Mouse (Mus musculus): ENCODE measurements at regions not wholly inside any gene's neighbourhood (a gene's known extent, or its start where the extent isn't known, plus 50 kb on each side); places are given as distances from the start of the nearest gene placed in this dataset.
A peak's percentile ranks its signal among the peaks of the same experiment; 100 is the strongest.

- peaks cover 20% of the 10 kb centered on the region for H3K4me1 ChIP-seq
- H3K27me3 ChIP-seq (replicated peaks): peaks cover 20% of the 10 kb centered on the region
- no peak overlapping the region for H3K4me3 ChIP-seq (replicated peaks)
- no peaks in the 10 kb centered on the region for H3K36me3 ChIP-seq (replicated peaks; ENCODE audit: low read length)
- TF ChIP-seq GATA1 (IDR thresholded peaks at IDR 0.05; ENCODE audit: borderline replicate concordance, low read length): no peak
- TF ChIP-seq FLI1 (IDR thresholded peaks at IDR 0.05; ENCODE audit: low read length): no peak
- no peaks in the 10 kb centered on the region for H3K9me3 ChIP-seq
Measured at GRCm38 (mm10) chr11:32136066-32136465, 64.0 kb downstream of the Il9r start.

DNA sequence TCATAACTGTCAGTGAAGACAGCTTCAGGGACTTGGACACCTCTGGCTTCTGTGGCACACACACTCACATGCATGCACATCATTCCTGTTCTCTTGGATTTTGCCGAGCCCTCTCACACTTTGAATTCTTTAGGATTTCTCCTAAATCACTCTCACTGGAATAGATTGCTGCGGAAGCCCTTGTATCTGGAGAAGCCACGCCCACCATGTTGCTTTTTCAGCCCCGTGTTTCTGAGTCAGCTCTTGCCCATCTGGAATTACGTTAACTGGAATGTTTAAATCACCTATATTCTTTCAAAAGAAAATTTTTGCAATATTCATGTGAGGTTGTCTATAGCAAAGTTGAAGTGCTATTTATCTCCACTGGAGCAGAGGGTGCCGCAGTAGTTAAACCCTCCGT lies 66.1 kb downstream of the Il9r start:
- Histone ChIP-seq H3K36me3 (replicated peaks; ENCODE audit: low read length) (no peaks in the 10 kb centered on the region), H3K4me1 (peaks cover 21% of the 10 kb centered on the region), H3K9me3 (no peaks in the 10 kb centered on the region), H3K4me3 (replicated peaks) (no peak overlapping the region), H3K27me3 (replicated peaks) (peaks cover 21% of the 10 kb centered on the region)
- no peak for TF ChIP-seq FLI1 (IDR thresholded peaks at IDR 0.05; ENCODE audit: low read length)
- TF ChIP-seq GATA1 (IDR thresholded peaks at IDR 0.05; ENCODE audit: borderline replicate concordance, low read length): no peak

GRCm38 (mm10) chr11:32132008-32132615 lies 68.0 kb downstream of the Il9r start:
- Histone ChIP-seq H3K4me1 (peaks cover 23% of the 10 kb centered on the region), H3K27me3 (replicated peaks) (peaks cover 25% of the 10 kb centered on the region)
- TF ChIP-seq FLI1 (IDR thresholded peaks at IDR 0.05; ENCODE audit: low read length) (no peak), GATA1 (IDR thresholded peaks at IDR 0.05; ENCODE audit: borderline replicate concordance, low read length) (no peak)

DNA sequence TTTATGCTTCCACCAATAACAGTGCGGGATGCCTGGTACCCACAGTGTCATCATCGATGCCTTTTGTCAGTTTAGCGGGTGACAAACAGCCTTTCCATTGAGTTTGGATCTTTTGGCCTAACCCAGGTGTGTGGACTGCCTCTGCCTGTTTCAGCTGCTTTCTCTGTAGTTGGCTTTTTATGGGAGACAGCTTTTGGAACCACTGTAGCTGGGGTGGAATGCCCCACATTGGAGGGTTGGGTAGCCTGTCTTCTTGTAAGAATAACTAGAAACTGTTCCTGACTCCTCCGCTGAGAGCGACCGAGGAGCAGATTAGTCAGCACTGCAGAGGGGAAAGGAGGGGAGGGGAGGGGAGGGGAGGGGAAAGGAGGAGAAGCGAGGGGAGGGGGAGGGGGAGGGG lies 71.5 kb downstream of the Il9r start:
- peaks cover 23% of the 10 kb centered on the region for H3K27me3 ChIP-seq (replicated peaks)
- H3K36me3 ChIP-seq (replicated peaks; ENCODE audit: low read length): no peaks in the 10 kb centered on the region
- peaks cover 34% of the 10 kb centered on the region for H3K4me1 ChIP-seq
- TF ChIP-seq GATA1 (IDR thresholded peaks at IDR 0.05; ENCODE audit: borderline replicate concordance, low read length): no peak
- no peak for TF ChIP-seq FLI1 (IDR thresholded peaks at IDR 0.05; ENCODE audit: low read length)
- no peak overlapping the region for H3K4me3 ChIP-seq (replicated peaks)
- H3K9me3 ChIP-seq: no peaks in the 10 kb centered on the region

More at GRCm38 (mm10) chr11:32132008-32132615, 68.0 kb downstream of the Il9r start:
- Histone ChIP-seq H3K9me3 (no peaks in the 10 kb centered on the region), H3K4me3 (replicated peaks) (no peak overlapping the region), H3K36me3 (replicated peaks; ENCODE audit: low read length) (no peaks in the 10 kb centered on the region)

- Histone ChIP-seq H3K36me3 (replicated peaks; ENCODE audit: low read length) (no peaks in the 10 kb centered on the region), H3K4me3 (replicated peaks) (no peak overlapping the region), H3K27me3 (replicated peaks) (peaks cover 20% of the 10 kb centered on the region), H3K4me1 (peaks cover 34% of the 10 kb centered on the region), H3K9me3 (no peaks in the 10 kb centered on the region)
- no peak for TF ChIP-seq FLI1 (IDR thresholded peaks at IDR 0.05; ENCODE audit: low read length)
- no peak for TF ChIP-seq GATA1 (IDR thresholded peaks at IDR 0.05; ENCODE audit: borderline replicate concordance, low read length)
Measured at GRCm38 (mm10) chr11:32128018-32128417, 72.1 kb downstream of the Il9r start.

- no peaks in the 10 kb centered on the region for H3K36me3 ChIP-seq (replicated peaks; ENCODE audit: low read length)
- H3K4me3 ChIP-seq (replicated peaks): no peak overlapping the region
- H3K27me3 ChIP-seq (replicated peaks): peaks cover 20% of the 10 kb centered on the region
- peaks cover 34% of the 10 kb centered on the region for H3K4me1 ChIP-seq
- H3K9me3 ChIP-seq: no peaks in the 10 kb centered on the region
- TF ChIP-seq FLI1 (IDR thresholded peaks at IDR 0.05; ENCODE audit: low read length) (no peak), GATA1 (IDR thresholded peaks at IDR 0.05; ENCODE audit: borderline replicate concordance, low read length) (no peak)
Measured at GRCm38 (mm10) chr11:32127401-32127817, 72.7 kb downstream of the Il9r start.

GRCm38 (mm10) chr11:32126786-32127185 lies 73.3 kb downstream of the Il9r start:
- peaks cover 22% of the 10 kb centered on the region for H3K27me3 ChIP-seq (replicated peaks)
- peaks cover 34% of the 10 kb centered on the region for H3K4me1 ChIP-seq
- peaks cover 5% of the 10 kb centered on the region for H3K9me3 ChIP-seq
- H3K4me3 ChIP-seq (replicated peaks): no peak overlapping the region
- TF ChIP-seq FLI1 (IDR thresholded peaks at IDR 0.05; ENCODE audit: low read length) (no peak), GATA1 (IDR thresholded peaks at IDR 0.05; ENCODE audit: borderline replicate concordance, low read length) (no peak)
- no peaks in the 10 kb centered on the region for H3K36me3 ChIP-seq (replicated peaks; ENCODE audit: low read length)

- Histone ChIP-seq H3K27me3 (replicated peaks) (peaks cover 24% of the 10 kb centered on the region), H3K4me3 (replicated peaks) (peak overlapping the region; percentile 5), H3K9me3 (peaks cover 5% of the 10 kb centered on the region), H3K4me1 (peaks cover 34% of the 10 kb centered on the region), H3K36me3 (replicated peaks; ENCODE audit: low read length) (no peaks in the 10 kb centered on the region)
- TF ChIP-seq GATA1 (IDR thresholded peaks at IDR 0.05; ENCODE audit: borderline replicate concordance, low read length) (no peak), FLI1 (IDR thresholded peaks at IDR 0.05; ENCODE audit: low read length) (no peak)
Measured at GRCm38 (mm10) chr11:32126311-32126698, 73.8 kb downstream of the Il9r start.

GRCm38 (mm10) chr11:32125586-32126310 lies 74.3 kb downstream of the Il9r start:
- TF ChIP-seq GATA1 (IDR thresholded peaks at IDR 0.05; ENCODE audit: borderline replicate concordance, low read length) (no peak), FLI1 (IDR thresholded peaks at IDR 0.05; ENCODE audit: low read length) (no peak)
- Histone ChIP-seq H3K4me1 (peaks cover 30% of the 10 kb centered on the region), H3K4me3 (replicated peaks) (no peak overlapping the region), H3K27me3 (replicated peaks) (peaks cover 26% of the 10 kb centered on the region), H3K9me3 (peaks cover 5% of the 10 kb centered on the region), H3K36me3 (replicated peaks; ENCODE audit: low read length) (no peaks in the 10 kb centered on the region)

- no peaks in the 10 kb centered on the region for H3K36me3 ChIP-seq (replicated peaks; ENCODE audit: low read length)
- no peak for TF ChIP-seq FLI1 (IDR thresholded peaks at IDR 0.05; ENCODE audit: low read length)
- no peak for TF ChIP-seq GATA1 (IDR thresholded peaks at IDR 0.05; ENCODE audit: borderline replicate concordance, low read length)
- H3K4me1 ChIP-seq: peaks cover 13% of the 10 kb centered on the region
- no peak overlapping the region for H3K4me3 ChIP-seq (replicated peaks)
- peaks cover 15% of the 10 kb centered on the region for H3K9me3 ChIP-seq
- H3K27me3 ChIP-seq (replicated peaks): peaks cover 51% of the 10 kb centered on the region
Measured at GRCm38 (mm10) chr11:32120596-32120995, 79.5 kb downstream of the Il9r start.
